Mouse (Mus musculus): ENCODE measurements at regions not wholly inside any gene's neighbourhood (a gene's known extent, or its start where the extent isn't known, plus 50 kb on each side); places are given as distances from the start of the nearest gene placed in this dataset.

DNA sequence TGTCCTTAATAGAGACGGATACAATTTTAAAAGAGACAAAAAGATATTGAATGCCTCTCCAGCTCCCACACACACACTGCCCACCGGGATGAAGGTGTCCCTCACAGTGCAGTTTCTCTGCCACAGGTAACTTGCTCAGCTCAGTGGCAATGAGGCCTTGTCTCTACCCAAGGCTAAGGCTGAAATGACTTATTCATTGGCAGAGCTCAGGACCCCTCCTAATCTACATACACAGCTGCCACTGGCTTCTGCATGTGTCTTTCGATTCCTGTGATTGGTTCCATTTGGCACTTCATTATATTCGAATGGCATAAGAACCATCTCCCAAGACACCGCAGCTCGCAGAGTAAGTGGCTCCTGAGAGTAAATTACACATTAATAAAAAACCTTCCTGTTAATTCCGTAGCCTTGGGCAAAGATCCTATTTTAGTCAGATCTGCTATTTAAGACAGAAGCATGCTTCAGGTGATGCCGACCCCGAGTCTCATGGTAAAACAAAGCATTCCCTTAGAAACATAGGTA lies 122.2 kb downstream of the Rap2a start:
- no peak for TF ChIP-seq CTCF (IDR thresholded peaks at IDR 0.05; ENCODE audit: low read depth, low read length)
- TF ChIP-seq POLR2A (IDR thresholded peaks at IDR 0.05; ENCODE audit: extremely low read depth, insufficient read depth, low read length): no peak

Data from liver, adult 2 months (tissue).